Mouse (Mus musculus) cortical plate, adult 2 months (tissue): ENCODE results near the gene Shank1. TPM values are rescaled to one million over a fixed set of nuclear protein-coding genes. Genes with fewer than 3 reads are reported as not detected.

Experiments
- H3K27ac ChIP-seq: fragments of 200-500 bp; 2 replicates; pipeline ENCODE4 v1.5.1; 2012; ENCODE audit warnings: low read length, control low read depth, inconsistent platforms; ENCODE audit not compliant: insufficient read depth
- H3K4me1 ChIP-seq: fragments of 200-500 bp; 2 replicates; pipeline ENCODE4 v1.6.1; 2011; ENCODE audit warnings: low read length; ENCODE audit not compliant: control insufficient read depth, insufficient read depth
- H3K4me3 ChIP-seq: fragments of 200-500 bp; 2 replicates; pipeline ENCODE4 v1.5.1; 2011; ENCODE audit warnings: mild to moderate bottlenecking, low read length, control low read depth; ENCODE audit not compliant: insufficient read depth
- CTCF ChIP-seq: fragments of 200-500 bp; IDR thresholded peaks from 2 replicates; pipeline ENCODE4 v1.5.1; 2011; ENCODE audit warnings: mild to moderate bottlenecking, control low read depth, low read length; ENCODE audit not compliant: insufficient read depth; ENCODE audit errors: extremely low read depth
- POLR2A ChIP-seq: fragments of 200-500 bp; IDR thresholded peaks from 2 replicates; pipeline ENCODE4 v1.6.1; 2011; ENCODE audit warnings: mild to moderate bottlenecking, low read length, control low read depth; ENCODE audit not compliant: insufficient read depth; ENCODE audit errors: extremely low read depth
- polyA plus RNA-seq: library from polyadenylated mRNA; depleted of rRNA; stranded (reverse); fragments of >200 nt; gene quantifications from 2 replicates; pipeline ENCODE4 v1.2.3, GENCODE M21; 2012; rRNA removed

Shank1 gene
- 106 and 113 TPM in 2 replicates for polyA plus RNA-seq

GRCm38 (mm10) chr7:44309475-44310284, at the start of gene Shank1:
Gene Shank1, plus strand, starts transcription at chr7:44310253.
- Histone ChIP-seq H3K27ac (peak within 1 kb of the TSS; percentile 96), H3K4me3 (peak within 1 kb of the TSS; percentile 93), H3K4me1 (0 out of 2 replicates have a peak, but pooled peaks cover 2% of the 10 kb centered on the region)
- no peak for TF ChIP-seq CTCF
- no peak for TF ChIP-seq POLR2A

GRCm38 (mm10) chr7:44260410-44260809, 49.6 kb upstream of the Shank1 start:
- Histone ChIP-seq H3K4me3 (no peak overlapping the region), H3K4me1 (no peaks in the 10 kb centered on the region), H3K27ac (no peak overlapping the region)
- TF ChIP-seq CTCF, result no peak
- TF ChIP-seq POLR2A, result no peak

GRCm38 (mm10) chr7:44261147-44261546, 48.9 kb upstream of the Shank1 start, which contains the start of gene Gm15517:
Gene Gm15517, plus strand, starts transcription at chr7:44261447.
- TF ChIP-seq POLR2A, result no peak
- no peak for TF ChIP-seq CTCF
- H3K4me1 ChIP-seq, result no peaks in the 10 kb centered on the region
- no peak within 1 kb of the TSS for H3K27ac ChIP-seq
- no peak within 1 kb of the TSS for H3K4me3 ChIP-seq

- TF ChIP-seq CTCF (peak; percentile 97), POLR2A (no peak)
- H3K4me1 ChIP-seq, result no peaks in the 10 kb centered on the region
- H3K27ac ChIP-seq, result no peak overlapping the region
These were observed 47.0 kb upstream of the Shank1 start for GRCm38 (mm10) chr7:44262791-44263643.

GRCm38 (mm10) chr7:44268117-44268516, 41.9 kb upstream of the Shank1 start:
- Histone ChIP-seq H3K4me3 (no peak overlapping the region), H3K4me1 (no peaks in the 10 kb centered on the region), H3K27ac (no peak overlapping the region)
- TF ChIP-seq CTCF (no peak), POLR2A (no peak)

More at GRCm38 (mm10) chr7:44262791-44263643, 47.0 kb upstream of the Shank1 start:
- H3K4me3 ChIP-seq, result peak overlapping the region; percentile 20

- no peak overlapping the region for H3K4me3 ChIP-seq
- no peaks in the 10 kb centered on the region for H3K4me1 ChIP-seq
- no peak for TF ChIP-seq POLR2A
- no peak for TF ChIP-seq CTCF
- no peak overlapping the region for H3K27ac ChIP-seq
These were observed 40.7 kb upstream of the Shank1 start for GRCm38 (mm10) chr7:44269397-44269796.

GRCm38 (mm10) chr7:44271309-44271708, 38.7 kb upstream of the Shank1 start:
- no peak for TF ChIP-seq CTCF
- TF ChIP-seq POLR2A, result no peak
- Histone ChIP-seq H3K4me1 (no peaks in the 10 kb centered on the region), H3K4me3 (no peak overlapping the region), H3K27ac (no peak overlapping the region)

- TF ChIP-seq POLR2A, result no peak
- no peak for TF ChIP-seq CTCF
- no peak overlapping the region for H3K27ac ChIP-seq
- no peaks in the 10 kb centered on the region for H3K4me1 ChIP-seq
- H3K4me3 ChIP-seq, result no peak overlapping the region
These were observed 37.5 kb upstream of the Shank1 start for GRCm38 (mm10) chr7:44272546-44272945.

GRCm38 (mm10) chr7:44273446-44273845, 36.6 kb upstream of the Shank1 start:
- H3K27ac ChIP-seq, result no peak overlapping the region
- no peak for TF ChIP-seq POLR2A
- no peak for TF ChIP-seq CTCF
- no peaks in the 10 kb centered on the region for H3K4me1 ChIP-seq
- no peak overlapping the region for H3K4me3 ChIP-seq

- TF ChIP-seq POLR2A (no peak), CTCF (no peak)
- Histone ChIP-seq H3K27ac (no peak overlapping the region), H3K4me3 (no peak overlapping the region), H3K4me1 (no peaks in the 10 kb centered on the region)
These were observed 36.0 kb upstream of the Shank1 start for GRCm38 (mm10) chr7:44274096-44274495.
